Mouse (Mus musculus) Patski (cell line): ENCODE measurements around the gene Tmem239. TPM values are rescaled to one million over a fixed set of nuclear protein-coding genes. Genes with fewer than 3 reads are reported as not detected.
"Not testable (repeated sequence)": the region's sequence is repeated elsewhere in the genome, so short reads cannot be mapped to it uniquely, and the experiment has no call there.

ENCODE experiments used
- ATAC-seq: fragments of 100-300 bp; one replicate; pipeline ENCODE4 v1.8.0; 2021
- CTCF ChIA-PET: fragments of 350-600 bp; sonication (Branson Sonifier 250); formaldehyde crosslinking; loops from one replicate; lab custom pipeline; 2022; ENCODE audit warnings: inconsistent platforms; lab: Charles Lee
- POLR2A ChIA-PET: fragments of 350-600 bp; sonication (Branson Sonifier 250); formaldehyde crosslinking; loops from one replicate; lab custom pipeline; 2022; ENCODE audit warnings: antibody characterized with exemption, inconsistent platforms; lab: Charles Lee
- DNase-seq: peaks from one replicate; pipeline ENCODE4 v3.0.0-alpha.2; 2011; ENCODE audit warnings: low read depth, low spot score
- H3K27me3 ChIP-seq: fragments of 371-371 bp; one replicate; pipeline ENCODE4 v1.5.1; 2021
- CTCF ChIP-seq: fragments of 100-300 bp; IDR thresholded peaks from one replicate; pipeline ENCODE4 v1.5.1; 2021
- in situ Hi-C: fragments of 300-500 bp; cut with MboI; formaldehyde crosslinking; loops from 3 replicates; pipeline ENCODE4 v1.11.1; 2018; ENCODE audit warnings: low pct_unique_long_range_greater_than_20kb, mixed read lengths
- polyA plus RNA-seq: library from polyadenylated mRNA; unstranded; gene quantifications from one replicate; pipeline ENCODE4 v1.2.3, GENCODE M21; 2021

Gene Tmem239
- not detected for polyA plus RNA-seq

DNA sequence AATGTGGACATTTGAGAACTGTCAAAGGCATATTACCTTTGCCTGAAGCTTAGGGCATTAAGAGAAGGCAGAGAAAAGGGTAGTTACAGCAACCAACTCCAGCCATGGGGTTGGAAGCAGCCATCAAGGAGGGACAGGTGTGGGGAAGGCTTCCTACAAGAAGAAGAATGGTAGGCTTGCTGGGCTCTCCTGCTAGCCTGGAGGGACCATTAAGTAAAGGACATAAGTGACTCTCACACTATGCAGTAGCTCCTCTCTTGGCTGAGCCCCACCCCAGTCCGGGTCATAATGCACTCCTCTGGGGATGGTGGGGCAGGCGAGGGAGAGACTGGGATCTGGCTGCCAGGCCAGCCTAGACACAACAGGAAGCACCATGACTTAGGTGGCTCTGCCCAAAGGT is at the start of gene Tmem239:
Gene Tmem239 (plus strand): TSS at position 301 of the 400 bp plus-strand sequence.
- no peak for ATAC-seq
- CTCF ChIA-PET = interaction anchor here (1.4 kb wide), 1 partner anchor 18 kb away, joined by 6 read pairs; no protein-coding TSS in a partner anchor
- in situ Hi-C loops = loop anchor here (5.0 kb wide), 1 partner anchor 114 kb away; no protein-coding TSS in a partner anchor
- DNase-seq = no peak
- H3K27me3 ChIP-seq = no peaks in the 10 kb centered on the region
- TF ChIP-seq CTCF = no peak
- POLR2A ChIA-PET = no interaction called here

DNA sequence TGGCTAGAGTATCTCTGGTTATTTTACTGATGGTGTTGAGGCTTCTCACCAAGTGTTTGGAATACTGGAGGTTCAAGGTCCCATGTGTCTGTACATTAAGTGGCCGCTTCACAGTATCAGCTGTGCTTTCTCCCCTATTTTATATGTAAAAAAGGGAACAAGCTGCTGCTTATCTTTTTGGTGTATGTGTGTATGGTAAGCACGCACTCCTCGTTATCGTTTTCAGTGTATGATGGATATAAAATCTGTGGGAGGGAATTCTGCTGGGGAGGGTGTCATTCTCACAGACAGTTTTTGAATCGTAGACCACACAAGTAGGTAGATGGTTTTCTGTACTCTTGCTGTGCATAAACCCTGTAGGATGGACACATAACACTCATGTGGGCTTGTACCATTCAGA is 48.7 kb upstream of the Tmem239 start:
- no peak for DNase-seq
- CTCF ChIA-PET = no interaction called here
- in situ Hi-C loops = no loop called here
- no peak for TF ChIP-seq CTCF
- H3K27me3 ChIP-seq = no peaks in the 10 kb centered on the region
- no peak for ATAC-seq
- POLR2A ChIA-PET = no interaction called here

DNA sequence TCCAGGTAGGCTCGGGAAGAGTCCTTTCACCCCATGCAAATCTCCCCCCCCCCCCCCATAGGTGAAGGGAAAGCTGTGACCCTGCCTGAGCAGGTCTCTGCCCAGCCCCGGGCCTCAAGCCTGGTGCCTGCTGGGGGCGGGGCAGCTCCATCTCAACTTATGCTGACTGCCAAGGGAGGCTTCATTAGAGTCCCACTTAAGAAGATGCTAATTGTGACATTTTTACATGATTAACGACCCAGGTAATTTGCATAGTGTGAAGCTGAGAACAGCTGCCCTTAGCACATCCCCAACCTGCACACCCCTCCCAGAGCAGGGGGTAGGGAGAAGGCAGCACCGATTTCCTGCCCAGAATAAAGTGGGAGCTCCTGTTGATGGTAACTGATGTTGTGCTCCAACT is 47.4 kb upstream of the Tmem239 start:
- CTCF ChIA-PET = interaction anchor here (1.0 to 1.2 kb wide), 2 partner anchors 53 to 67 kb away, joined by 3 to 4 read pairs; no protein-coding TSS in a partner anchor
- no peak for DNase-seq
- no peak for ATAC-seq
- H3K27me3 ChIP-seq = no peaks in the 10 kb centered on the region
- POLR2A ChIA-PET = no interaction called here
- in situ Hi-C loops = no loop called here
- TF ChIP-seq CTCF = no peak

DNA sequence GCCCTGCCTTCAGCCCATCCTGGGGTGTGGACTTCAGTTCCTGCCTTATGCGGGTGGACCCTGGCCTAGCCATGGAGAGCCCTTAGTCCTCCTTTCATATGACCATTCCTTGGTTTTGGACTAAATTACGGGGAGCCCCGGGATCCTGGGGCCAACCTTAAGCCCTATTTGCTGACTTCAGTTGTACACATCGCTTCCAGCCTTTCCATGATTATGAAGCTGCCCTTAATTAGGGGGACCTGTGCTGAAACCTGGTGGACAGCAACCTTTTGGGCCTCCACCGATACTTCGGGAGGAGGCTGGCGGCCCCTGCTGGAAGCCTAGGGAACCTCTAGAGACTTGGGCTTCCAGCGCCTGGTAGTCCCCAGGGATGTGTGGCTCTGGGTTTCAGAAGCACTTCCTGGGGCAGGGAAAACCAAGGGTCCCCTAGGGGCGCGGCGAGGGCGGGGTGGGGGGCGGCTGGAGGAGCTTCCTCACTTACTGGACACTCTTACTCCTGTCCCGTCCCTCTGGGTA is 43.7 kb upstream of the Tmem239 start:
- peak; percentile 83 for TF ChIP-seq CTCF
- no peaks in the 10 kb centered on the region for H3K27me3 ChIP-seq
- ChIA-PET CTCF (interaction anchor here (1.2 kb wide), 1 partner anchor 13 kb away, joined by 3 read pairs; no protein-coding TSS in a partner anchor), POLR2A (no interaction called here)
- in situ Hi-C loops = no loop called here
- ATAC-seq (peak; percentile 58), DNase-seq (no peak)

DNA sequence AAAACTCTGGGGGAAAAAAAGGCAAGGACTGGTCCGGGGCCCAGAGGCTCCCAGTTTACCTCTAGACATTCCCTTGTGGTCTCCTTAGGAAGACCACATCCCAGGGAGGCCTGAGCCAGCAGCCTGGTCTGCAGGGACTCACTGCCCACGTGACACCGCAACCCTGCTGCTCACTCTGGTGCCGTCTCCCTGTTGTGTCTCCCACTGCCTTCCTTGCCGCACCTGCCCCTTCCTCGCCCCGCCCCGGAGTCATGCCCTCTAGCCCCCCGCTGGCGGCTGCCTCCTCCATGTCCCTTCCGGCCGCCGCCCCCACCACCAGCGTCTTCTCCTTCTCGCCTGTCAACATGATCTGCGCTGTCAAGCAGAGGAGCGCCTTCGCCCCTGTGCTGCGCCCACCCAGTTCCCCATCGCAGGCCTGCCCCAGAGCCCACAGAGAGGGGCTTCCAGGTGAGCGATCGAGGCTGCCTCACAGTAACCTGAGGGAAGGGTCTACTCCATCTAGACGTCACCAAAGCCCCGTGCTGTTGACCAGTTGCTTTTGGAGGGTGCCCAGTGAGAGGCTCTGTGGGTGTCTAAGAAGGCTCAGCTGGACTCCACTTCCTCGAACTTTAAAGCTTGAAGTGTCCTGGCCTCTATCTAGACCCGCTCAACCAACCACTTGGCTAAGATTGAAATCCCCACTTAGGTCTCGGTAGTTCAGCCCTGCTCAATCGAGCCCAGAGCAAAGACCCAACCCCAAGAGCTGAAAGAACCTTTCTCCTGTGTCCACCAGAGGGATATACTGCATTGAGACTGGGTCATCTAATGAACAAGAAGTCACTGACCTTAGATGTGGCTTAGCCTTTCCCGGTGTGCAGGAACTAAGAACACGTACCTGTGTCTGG is 40.8 kb upstream of the Tmem239 start:
- no peak for TF ChIP-seq CTCF
- DNase-seq (no peak), ATAC-seq (no peak)
- ChIA-PET CTCF (no interaction called here), POLR2A (no interaction called here)
- in situ Hi-C loops = loop anchor here (5.0 kb wide), 1 partner anchor 58 kb away; no protein-coding TSS in a partner anchor
- H3K27me3 ChIP-seq = no peaks in the 10 kb centered on the region

DNA sequence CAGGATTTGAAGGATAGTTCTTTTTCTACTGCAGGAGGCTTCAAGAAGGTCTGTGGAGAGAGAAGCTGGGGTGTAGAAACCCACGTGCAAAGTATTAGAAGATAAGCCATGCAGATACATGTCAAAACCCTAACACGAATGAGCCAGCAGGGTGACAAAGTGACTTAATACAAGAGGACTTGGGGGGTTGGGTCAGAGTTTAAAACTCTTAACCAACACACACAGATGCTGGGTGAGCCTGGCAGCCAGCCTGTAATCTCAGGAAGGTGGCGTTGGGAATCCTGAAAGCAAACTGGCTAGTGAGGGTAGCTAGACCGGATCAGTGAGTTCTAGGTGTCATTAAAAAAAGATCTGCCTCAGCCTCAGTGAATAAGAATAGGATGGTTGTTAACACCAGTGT is 38.9 kb upstream of the Tmem239 start:
- no peak for ATAC-seq
- no peak for TF ChIP-seq CTCF
- CTCF ChIA-PET = no interaction called here
- POLR2A ChIA-PET = no interaction called here
- DNase-seq = no peak
- H3K27me3 ChIP-seq = no peaks in the 10 kb centered on the region
- in situ Hi-C loops = loop anchor here (5.0 kb wide), 1 partner anchor 60 kb away; no protein-coding TSS in a partner anchor

DNA sequence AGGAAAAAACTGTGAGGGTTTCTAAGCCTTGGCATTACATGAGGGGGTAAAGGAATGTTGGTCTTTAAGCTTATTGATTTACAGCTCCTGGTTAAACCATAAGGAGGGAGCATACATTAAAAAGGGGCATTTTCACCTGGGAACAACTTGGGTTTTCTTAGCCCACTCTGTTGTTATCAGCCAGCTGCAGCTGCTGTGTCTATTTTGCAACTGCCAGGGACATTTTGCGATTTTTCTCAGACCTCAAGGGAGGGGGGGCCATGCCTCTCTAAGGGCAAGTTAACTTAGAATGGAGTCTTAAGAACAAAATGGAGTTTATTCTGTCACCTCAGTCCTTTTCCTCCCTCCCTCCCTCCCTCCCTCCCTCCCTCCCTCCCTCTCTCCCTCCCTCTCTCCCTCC is 33.3 kb upstream of the Tmem239 start:
- DNase-seq, in situ Hi-C loops, POLR2A ChIA-PET, CTCF ChIA-PET, ATAC-seq: not testable (repeated sequence)
- peaks cover 20% of the 10 kb centered on the region for H3K27me3 ChIP-seq

DNA sequence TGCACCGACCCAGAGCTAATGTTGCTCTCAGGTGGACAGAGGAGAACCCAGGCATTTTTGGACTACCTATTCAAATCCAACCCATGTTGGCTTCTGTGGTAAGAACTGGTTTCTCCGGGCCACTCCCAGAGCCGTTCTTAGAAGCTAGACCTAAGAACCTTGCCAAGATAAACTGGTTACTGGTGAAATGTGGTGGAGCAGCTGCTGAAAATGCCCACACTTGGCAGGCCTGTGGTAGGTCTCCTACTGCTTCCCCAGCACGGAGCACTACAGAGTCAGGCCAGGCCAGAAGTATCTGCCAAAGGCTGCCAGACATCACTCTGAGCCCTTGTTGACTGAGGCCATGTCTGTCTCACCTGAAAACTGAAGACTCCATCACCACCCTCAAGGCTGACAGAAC is 31.3 kb upstream of the Tmem239 start:
- ATAC-seq (peak; percentile 31), DNase-seq (no peak)
- TF ChIP-seq CTCF = no peak
- ChIA-PET POLR2A (no interaction called here), CTCF (interaction anchor here (1.2 to 1.6 kb wide), 3 partner anchors 11 to 14 kb away, joined by 3 to 5 read pairs (median 3); no protein-coding TSS in a partner anchor)
- in situ Hi-C loops = no loop called here
- H3K27me3 ChIP-seq = peaks cover 32% of the 10 kb centered on the region

DNA sequence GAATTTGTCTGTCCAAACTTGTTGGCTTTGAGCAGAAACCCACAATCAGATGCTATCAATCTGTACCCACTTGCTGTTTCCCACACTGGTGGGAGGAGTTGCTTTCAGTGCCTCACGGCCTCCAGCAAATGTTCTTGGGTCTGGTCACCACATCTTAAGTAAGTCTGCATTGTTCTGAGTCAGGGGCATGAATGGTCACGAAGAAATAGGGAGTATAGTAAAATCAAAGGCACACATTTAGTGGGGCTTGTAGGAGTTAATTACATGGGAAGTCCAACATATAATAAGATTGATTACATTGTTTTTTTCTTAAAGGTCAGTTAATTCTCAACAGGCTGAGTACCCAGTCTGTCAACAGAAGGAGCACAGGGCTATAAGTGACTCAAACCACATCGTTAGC is 23.1 kb upstream of the Tmem239 start:
- DNase-seq (no peak), ATAC-seq (no peak)
- peaks cover 23% of the 10 kb centered on the region for H3K27me3 ChIP-seq
- no peak for TF ChIP-seq CTCF
- ChIA-PET POLR2A (no interaction called here), CTCF (no interaction called here)
- in situ Hi-C loops = no loop called here

DNA sequence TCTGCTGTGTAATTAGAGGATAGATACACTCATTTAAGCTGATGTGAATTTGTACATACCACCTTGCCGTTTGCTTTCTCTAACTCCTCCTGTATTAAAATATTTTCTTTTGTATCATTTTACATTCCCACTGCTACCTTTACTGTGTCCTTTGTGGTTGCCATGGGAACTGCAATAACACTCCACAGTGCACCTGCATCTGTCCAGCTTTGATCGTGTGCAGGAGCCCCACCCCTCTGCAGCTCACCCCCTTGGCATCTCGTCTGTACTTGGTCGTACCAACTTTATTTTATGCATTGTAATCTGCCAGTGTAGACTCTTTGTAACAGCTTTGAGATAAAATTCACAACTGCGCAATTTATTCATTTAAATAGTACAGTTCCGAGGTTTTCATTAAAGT is 22.4 kb upstream of the Tmem239 start:
- POLR2A ChIA-PET = no interaction called here
- DNase-seq = no peak

DNA sequence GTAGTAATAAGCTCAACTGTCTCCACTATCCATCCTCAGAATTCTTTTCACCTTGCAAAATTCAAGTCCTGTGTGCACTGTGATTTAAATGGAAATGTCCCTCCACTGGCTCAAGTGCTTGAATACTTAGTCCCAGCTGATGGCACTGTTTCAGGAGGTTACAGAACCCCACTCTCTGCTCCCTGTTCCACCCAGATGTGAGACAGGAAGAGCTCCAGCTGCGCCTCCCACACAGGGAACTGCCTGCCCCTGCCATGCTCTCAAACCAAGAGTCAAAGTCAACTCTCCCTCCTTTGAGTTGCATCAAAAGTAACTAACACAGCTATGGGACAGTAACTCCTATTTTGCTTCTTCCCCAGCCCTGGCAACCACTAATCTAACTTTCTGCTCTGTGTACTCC is 20.1 kb upstream of the Tmem239 start:
- peaks cover 11% of the 10 kb centered on the region for H3K27me3 ChIP-seq
- ChIA-PET POLR2A (no interaction called here), CTCF (interaction anchor here (1.3 kb wide), 1 partner anchor 11 kb away, joined by 5 read pairs; no protein-coding TSS in a partner anchor)
- ATAC-seq (no peak), DNase-seq (no peak)
- in situ Hi-C loops = no loop called here
- no peak for TF ChIP-seq CTCF

More for the DNA sequence above, 22.4 kb upstream of the Tmem239 start:
- TF ChIP-seq CTCF = no peak
- CTCF ChIA-PET = interaction anchor here (0.7 kb wide), 1 partner anchor 27 kb away, joined by 3 read pairs; no protein-coding TSS in a partner anchor
- in situ Hi-C loops = no loop called here
- H3K27me3 ChIP-seq = peaks cover 16% of the 10 kb centered on the region
- no peak for ATAC-seq
